Mouse (Mus musculus) heart, adult 18-20 months (tissue): Measurements from ENCODE around the gene Srcin1. TPM values are rescaled to one million over a fixed set of nuclear protein-coding genes. Genes with fewer than 3 reads are reported as not detected.

ENCODE experiments used
- DNase-seq, 2 experiments: peaks; one replicate each; pipeline ENCODE4 v3.0.0; 2021 to 2022; ENCODE audit warnings: mixed read lengths in 1 of 2
- total RNA-seq, 2 experiments: library from RNA; stranded (reverse); gene quantifications; 2 replicates each; pipeline ENCODE4 v1.2.3; 2021

Gene Srcin1
- total RNA-seq, 2 experiments from 2014 or later: 0.18 to 0.25 TPM

DNA sequence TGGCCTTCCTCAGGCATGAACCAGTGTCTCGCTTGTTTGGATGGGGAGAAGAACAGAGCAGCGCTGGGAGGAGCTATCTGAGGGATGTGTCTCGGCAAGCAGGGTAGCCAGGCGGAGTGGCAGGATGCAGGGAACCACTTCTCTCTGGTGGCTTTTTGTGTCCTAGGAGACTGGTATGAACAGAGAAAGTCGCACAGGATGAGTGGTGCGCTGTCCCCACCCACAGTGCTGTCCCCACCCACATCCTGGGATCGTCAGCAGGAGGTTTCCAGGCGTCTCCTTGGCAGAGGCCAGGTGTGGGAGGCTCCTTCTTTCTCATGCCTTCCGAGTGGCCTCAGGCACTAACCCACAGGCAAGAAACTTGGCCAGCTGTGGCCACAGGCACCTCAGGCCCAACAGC, 73.6 kb downstream of the Srcin1 start:
- DNase-seq: no peak

DNA sequence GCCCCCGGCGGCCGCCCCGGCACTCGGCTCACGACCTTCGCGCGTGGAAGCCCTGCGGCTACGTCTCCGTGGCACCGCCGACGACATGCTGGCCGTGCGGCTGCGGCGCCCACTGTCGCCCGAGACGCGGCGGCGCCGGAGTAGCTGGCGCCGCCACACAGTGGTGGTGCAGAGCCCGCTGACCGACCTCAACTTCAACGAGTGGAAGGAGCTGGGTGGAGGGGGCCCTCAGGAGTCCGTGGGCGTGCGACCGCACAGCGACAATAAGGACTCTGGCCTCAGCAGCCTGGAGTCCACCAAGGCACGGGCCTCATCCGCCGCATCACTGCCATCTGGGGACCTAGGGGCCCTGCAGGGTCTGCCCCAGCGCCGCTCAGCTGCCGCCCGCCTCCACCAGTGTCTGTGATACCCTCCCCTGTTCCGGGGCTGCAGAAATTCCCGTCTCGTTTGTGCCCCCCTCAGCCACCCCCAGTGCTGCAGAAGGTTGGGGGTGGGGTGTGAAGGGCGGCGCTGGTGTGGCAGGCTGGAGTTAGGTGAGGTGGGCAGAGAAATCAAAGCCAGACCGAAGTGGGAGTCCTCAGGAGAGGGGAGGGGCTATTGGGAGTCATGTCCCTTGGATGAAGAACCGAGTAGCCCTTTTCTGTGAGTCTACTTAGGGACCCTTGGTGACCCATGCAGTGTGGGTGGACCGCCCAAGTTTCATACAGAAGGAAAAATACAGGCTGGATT, 75.1 kb downstream of the Srcin1 start:
- DNase-seq: no peak

DNA sequence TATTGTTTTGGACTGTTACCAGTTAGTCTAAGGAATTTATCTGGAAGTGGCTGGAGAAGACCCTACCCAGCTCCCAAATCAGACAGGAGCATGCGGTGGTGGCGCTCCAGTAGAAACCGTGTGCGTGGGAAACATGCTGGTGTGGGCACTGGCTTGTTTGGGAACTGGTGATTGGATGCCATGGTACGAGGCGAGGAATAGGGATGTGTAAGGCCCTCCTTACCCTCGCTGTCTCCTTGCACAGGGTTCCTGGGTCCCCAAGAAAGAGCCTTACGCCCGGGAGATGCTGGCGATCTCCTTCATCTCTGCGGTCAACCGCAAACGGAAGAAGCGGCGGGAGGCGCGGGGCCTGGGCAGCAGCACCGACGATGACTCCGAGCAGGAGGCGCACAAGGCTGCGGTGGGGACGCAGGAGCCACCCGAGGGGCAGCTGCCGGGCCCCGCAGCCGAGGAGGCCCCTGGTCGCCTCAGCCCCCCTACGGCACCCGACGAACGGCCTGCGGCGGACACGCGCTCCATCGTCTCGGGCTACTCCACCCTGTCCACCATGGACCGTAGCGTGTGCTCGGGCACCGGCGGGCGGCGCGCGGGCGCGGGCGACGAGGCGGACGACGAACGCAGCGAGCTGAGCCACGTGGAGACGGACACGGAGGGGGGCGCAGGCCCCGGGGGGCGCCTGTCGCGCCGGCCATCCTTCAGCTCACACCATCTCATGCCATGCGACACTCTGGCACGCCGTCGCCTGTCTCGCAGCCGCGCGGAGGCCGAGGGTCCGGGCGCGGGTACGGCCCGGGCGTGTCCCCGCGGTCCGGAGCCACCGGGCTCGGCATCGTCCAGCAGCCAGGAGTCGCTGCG, 75.9 kb downstream of the Srcin1 start, which contains the start of gene 4933428G20Rik:
4933428G20Rik (minus strand) TSS at position 476 of the 855 bp plus-strand sequence.
- DNase-seq: no peak

DNA sequence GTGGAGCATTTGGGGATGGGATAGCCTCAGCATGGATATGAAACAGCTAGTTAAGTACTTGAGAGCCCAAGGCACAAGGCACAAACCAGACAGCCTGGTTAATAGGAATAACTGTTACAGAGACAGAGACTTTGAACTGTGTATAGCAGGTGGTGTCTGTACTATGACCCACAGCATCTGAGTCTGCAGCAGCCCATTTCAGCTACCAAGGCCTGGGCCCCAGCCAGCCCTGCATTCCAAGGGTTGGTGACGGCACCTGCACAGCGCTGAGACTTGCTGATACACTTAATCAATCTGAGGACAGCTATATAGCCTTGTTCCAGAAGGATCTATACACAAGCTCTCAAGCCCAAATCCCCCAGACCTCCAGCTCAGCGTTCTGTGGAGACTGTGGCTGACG, 78.4 kb downstream of the Srcin1 start:
- DNase-seq: no peak

DNA sequence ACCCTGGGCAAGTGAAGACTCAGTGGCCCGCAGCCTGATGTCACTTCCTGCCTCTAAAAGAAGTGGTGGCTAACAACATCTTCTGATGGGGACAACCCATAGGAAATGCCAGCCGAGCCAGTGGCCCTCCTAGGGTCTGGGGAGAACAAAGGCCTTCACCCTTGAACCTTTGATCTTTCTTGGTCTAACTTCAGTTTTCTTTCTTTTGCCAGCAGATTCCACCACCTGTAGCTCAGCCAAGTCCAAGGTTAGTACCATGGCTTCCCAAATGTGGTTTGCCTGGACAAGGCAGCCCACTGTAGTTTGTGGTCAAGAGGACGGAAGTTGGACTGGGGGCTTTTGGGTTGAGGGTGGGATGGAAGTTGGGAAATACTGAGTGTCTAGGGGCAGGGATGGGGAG, 83.2 kb downstream of the Srcin1 start:
- no peak for DNase-seq

DNA sequence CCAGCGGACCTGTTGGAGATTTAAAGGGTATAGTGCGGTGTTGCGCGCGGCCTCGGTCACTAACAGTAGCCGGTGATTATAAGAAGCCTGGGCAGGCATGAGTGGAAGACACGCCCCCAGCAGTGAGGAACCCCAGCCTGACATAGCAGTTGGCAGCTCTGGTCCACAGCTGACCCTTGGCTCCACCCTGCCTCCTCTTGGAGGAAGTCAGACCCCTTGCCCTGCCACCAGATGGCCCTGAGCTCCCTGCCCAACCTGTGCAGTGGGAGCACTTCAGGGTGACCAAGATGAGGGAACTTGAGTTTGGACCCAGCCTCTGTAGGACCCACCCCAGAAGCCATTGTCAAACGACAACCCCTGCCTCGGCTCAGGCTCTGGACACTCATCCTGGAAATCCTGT, 84.3 kb downstream of the Srcin1 start:
- DNase-seq: no peak

DNA sequence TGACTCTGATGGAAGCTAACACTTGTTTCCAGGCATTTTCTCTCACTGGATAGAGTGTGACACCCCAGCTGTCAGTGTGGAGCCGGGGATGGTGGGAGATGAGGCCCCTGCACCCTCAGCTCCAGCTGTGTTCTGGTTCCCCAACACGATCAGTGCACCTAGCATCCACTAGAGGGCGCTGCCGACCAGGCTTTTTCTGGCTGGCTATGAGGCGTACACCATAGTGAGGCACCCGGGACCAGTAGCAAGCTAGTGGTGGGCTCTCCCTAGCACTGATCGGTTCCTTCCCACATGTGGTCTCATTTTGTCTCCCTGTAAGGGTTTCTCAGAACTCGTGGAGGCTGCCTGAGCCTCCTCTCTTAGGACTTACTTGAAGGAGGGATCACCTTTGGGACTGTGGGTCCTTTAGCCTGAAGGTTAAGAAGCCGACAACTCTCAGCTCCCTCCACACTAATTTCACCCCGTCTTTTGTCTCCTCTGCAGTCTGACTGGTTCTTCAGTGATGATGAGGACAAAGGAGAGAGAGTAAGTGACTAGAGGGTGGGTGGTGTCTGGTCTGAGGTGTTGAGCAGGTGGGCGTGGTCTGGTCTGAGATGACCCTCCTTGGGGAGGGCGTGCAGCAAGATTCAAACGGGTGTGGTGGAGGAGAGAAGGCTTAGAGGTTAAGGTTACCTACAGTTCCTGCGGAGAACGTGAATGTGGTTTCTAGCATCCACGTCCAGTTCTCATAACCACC, 86.2 kb downstream of the Srcin1 start:
- peak; percentile 54 to 84 for DNase-seq

DNA sequence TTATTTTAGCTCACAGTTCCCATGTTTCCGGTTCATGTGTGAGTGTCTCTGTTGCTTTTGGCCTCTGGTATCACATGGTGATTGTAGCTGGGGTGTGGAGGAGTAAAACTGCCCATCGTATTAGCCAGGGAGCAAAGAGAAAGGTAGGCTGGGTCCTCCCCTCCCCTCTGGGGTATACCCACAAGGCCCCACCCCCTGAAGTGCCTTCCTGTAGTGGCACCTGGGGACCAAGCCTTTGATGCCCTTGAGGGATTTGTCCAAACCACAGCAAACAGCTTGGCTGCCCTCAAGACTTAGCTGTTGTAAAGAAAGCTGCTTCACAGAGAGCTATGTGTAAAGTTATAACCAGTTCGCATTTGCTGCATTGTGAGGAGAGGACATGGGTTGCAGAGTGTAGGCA, 88.3 kb downstream of the Srcin1 start:
- DNase-seq: no peak

DNA sequence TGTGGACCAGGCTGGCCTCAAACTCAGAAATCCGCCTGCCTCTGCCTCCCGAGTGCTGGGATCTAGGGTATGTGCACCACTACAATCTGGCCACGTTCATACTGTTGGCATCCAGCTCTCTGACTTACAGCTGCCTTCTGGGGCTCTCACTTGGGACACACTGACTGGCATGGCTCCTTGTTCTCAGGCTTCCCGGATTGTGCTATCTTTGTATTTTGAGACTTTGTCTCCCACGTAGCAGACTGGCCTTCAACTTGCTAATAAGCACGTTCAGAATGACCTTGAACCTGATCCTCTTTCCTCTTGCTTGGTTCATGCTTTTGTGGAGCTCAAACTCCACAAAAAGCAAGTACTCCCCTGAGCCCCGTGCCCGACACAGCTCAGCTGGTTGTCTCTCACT, 90.3 kb downstream of the Srcin1 start:
- DNase-seq: no peak

DNA sequence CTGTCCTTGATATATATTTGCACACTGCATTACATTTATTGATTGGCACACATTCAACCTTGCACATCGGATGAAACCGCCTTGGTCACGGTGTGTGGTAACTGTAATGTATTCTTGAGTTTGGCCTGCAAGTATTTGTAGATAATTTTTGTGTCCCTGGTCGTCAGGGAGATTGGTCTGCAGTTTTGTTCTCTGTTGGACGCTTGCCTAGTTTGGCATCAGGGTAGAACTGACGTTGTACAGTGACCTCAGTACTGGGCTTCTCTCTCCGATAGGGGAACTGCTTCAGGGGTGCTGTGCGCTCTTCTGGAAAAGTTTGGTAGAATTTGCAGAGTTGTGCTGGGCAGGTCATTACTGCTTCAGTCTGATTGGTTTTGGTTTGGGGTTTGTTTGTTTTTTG, 96.2 kb downstream of the Srcin1 start:
- peak; percentile 37 to 39 for DNase-seq

DNA sequence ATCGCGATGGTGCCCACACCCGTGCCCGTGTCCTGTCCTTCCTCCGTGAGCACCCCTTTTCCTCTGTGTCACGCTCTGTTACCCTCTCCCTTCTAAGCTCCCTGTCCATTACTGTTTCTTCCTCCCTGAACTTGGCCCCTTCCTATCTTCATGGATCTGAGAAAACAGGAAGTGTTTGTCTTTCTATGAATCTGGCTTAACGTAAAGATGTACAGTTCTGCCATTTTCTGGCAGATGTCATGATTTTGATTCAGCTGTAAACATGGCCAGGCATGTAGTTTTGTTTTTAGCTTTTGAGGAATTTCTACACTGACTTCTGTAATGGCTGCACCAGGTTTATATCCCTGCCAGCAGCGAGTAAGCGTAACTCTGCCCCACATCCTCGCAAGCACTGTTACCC, 96.9 kb downstream of the Srcin1 start:
- no peak for DNase-seq

DNA sequence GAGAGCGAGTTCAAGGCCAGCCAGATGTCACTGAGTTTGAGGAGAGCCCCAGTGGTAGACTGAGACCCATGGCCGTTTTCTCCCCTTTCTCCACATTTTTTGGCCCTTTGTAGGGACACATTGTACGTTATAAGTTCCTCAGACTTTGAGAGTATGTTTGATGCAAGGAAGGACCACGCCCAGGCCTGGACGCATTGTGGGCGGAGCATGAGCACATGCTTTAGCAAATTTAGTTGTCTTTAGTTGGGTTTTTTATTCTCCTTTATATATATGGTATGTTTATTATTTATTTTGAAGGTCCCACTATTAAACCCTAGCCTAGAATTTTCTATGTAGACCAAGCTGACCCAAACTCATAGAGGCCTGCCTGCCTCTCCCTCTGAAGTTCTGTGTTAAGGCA, 97.6 kb downstream of the Srcin1 start:
- DNase-seq: no peak

DNA sequence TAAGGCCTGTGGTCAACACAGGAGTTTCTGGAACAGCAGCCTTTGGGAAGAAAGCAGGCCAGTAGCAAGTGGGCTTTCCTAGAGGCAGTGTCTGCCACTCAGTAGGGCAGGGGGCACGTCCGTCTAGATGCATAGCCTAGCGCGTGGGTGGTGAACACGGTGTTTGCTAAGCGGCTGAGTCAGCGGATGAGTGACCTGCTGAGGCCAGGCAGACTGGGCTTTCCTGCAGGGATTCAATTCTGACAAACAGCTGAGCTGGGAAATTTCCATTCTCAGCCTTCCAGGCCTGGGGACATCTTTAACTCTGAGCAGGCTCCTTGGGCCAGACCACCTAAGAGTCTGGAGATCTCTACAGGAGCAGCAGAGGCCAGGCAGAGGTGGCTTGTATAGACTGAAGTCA, 98.6 kb downstream of the Srcin1 start:
- no peak for DNase-seq

DNA sequence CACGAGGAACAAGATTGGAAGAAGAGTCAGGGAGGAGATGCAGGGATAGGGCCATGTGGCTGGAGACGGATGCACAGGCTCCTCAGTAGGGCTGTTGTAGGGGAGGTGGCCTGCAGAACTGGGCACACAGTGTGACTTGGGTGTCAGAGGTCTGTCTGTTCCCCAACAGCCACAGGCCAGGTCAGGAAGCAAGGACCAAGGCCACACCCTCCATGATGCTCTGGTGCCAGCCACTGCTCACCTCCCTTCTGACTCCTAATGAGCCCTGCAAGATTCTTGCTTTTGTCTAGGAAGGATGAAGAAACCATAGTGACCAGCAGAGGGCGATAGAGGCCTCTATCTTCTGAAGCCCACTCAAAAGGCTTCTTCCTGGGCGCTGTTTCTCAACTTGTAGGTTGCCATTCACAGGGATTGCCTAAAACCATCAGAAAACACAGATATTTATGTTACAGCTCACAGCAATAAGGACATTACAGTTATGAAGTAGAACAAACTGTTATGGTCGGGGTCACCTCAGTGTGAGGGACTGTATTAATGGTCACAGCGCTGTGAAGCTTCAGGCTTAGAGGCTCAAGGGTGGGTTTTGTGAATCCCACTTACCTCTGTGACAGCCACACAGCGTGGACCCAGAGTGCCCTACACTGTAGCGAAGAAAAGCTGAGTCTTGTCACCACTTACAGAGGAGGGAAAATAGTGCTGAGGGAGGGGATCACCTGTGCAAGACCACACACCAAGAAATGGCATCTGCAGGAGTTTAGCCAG, 99.5 kb downstream of the Srcin1 start:
- peak; percentile 28 to 72 for DNase-seq

DNA sequence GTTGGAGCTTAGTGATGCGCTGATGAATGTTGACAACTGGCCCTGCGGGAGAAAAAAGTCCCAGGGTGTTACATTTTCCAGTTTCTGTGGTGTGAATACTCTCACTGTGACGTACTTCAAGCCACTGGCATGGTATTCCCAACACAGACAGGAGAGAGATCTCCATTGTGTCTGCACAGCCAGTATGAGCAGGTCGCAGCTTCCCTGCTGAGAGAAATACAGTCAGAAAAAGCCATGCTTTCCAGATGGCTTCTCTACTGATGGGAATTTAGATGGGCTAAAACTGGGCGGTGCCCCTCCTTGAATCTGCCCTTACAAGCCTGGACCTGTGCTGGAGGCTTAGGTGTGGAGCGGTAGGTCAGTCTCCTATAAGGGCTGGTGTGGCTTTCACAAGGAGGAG, 104.7 kb downstream of the Srcin1 start:
- DNase-seq: no peak

DNA sequence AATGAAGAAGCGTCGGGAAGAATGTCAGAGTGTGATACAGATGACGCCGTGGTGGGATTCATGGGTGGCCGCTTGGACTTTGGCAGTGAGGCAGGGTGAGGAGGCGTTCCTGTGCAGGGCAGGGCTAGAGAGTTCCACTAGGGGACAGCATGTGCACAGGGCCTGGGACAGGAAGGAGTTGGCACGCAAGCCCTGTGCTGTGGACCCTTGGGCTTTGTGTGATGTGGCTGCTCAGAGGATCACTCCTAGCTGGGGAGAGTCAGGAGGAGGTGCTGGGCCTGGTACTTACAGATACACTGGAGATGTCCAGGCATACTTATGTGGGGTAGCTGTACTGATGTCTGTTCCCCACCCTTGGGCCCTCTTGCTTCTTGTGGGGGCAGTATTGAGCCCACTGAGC, 106.2 kb downstream of the Srcin1 start:
- DNase-seq: no peak

DNA sequence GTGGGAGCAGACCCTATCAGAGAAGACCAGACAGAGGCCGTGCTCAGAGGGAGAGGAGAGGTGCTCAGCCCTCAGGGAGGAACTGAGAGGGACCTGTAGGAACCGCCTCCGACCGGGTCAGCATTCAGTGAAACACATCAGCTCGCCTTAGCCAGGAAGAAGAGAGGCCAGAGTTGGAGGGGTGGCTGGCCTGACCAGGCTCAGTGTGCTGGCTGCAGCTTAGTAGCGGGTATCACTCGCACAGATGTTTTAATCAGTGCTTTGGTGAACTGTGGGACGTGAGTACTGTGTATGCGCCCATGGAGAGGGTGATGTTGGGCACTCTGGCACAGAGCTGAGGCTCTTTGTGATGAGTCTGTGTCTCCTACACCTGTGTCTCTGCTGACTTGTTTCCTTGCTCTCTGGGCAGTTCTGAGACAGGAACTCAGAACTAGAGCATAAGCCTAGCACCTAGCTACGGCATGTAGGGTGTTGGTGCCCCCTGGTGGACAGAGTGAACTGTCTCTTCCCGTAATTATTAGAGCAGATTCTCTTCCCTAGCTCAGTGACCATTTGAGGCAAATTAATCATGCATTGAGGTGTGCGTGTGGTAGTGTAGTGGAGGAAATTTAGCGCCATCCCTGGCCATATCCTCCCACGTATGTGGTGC, 107.2 kb downstream of the Srcin1 start:
- peak; percentile 82 to 95 for DNase-seq

DNA sequence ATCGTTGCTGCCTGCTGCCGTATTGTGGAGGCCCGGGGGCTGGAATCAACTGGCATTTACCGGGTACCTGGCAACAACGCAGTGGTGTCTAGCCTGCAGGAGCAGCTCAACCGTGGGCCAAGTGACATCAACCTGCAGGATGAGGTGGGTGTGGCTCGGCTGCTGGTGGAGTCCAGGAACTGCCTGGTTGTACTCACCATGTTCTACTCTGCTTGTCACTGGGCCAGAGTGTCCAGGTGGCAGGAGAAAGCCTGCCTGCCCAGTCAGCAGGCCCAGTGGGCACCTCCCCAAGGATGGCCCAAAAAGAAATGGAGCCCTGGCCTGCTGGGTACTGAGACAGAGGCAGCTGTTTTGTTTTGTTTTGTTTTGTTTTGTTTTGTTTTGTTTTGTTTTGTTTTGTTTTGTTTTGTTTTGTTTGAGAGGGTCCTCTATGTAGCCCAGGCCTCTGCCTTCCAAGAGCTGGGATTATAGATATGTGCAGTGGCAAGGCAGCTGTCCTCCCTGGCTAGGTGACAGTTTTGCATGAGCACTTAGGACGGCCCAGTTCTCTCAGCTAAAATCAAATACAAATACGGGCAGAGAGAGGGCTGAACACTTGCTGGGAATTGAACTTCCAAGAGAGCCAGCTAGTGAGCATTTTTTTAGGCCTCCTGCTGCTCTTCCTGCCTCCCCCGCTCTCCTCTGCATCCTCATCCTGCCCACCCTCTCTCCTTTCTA, 109.4 kb downstream of the Srcin1 start:
- DNase-seq: no peak

DNA sequence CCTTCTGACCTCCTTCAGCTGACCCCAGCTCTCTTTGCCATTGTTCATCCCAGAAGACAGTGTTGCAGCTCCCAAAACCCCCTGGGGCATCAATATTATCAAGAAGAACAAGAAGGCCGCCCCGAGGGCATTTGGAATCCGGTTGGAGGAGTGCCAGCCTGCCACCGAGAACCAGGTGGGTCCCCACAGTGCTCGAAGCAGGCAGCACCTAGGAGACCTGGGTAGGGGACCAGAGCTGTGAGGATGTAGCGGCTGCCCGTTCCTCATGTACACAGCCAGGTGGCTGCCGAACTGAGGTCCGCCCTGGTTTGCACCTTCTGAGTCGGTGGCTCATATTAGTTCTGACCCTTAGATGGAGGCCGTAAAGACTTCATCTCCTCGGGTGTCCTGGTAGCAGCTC, 110.0 kb downstream of the Srcin1 start:
- DNase-seq: no peak

DNA sequence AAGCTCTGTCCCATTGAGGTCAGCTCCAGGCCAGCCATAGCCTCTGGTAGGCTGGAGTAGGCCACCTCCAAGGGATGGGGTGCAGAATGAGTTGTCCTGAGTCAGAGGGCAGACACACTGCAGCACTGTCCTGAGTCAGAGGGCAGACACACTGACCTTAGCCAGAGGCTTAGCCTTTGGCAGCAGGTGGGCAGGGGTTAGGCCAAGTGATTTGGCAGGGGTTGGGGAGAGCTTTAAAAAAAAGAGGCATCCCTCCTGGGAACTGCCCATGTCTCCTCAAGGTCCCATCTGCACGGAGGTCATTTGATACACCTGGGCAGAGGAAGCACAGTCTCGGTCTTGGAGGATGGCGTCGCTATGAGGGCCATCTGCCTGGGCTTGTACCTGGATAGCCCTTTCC, 112.0 kb downstream of the Srcin1 start:
- DNase-seq: no peak

DNA sequence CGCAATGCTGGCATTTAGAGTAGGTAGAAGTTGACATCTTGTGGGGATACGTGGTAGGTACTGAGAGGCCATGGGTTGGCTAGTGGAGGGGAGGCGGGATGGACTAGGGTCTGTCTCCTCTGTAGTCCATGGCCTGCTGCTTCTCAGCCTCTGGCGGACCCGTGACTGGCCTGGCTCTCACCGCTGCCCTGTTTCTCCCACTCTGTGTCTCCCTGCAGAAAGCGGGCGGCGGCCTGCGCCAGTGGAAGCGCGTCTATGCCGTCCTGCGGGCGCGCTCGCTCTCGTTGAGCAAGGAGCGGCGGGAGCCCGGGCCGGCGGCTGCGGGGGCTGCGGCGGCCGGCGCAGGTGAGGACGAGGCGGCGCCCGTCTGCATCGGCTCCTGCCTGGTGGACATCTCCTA, 112.8 kb downstream of the Srcin1 start:
- no peak for DNase-seq
